Mouse (Mus musculus) cerebellum, postnatal 10 days (tissue): ENCODE data around the gene Lyrm7.

ENCODE experiments used
- DNase-seq, 2 experiments: peaks; one replicate each; pipeline ENCODE4 v3.0.0; 2021; ENCODE audit warnings: mixed read lengths in 2 of 2

The Lyrm7 gene

GRCm38 (mm10) chr11:54844959-54845358, 15.8 kb downstream of the Lyrm7 start:
- DNase-seq, result no peak

- no peak for DNase-seq
These were observed 16.3 kb downstream of the Lyrm7 start for GRCm38 (mm10) chr11:54844424-54844823.

- DNase-seq, result no peak
These were observed 19.8 kb downstream of the Lyrm7 start for GRCm38 (mm10) chr11:54840891-54841290.

- no peak for DNase-seq
These were observed 21.0 kb downstream of the Lyrm7 start for GRCm38 (mm10) chr11:54839696-54840095.

GRCm38 (mm10) chr11:54836106-54836505, 24.6 kb downstream of the Lyrm7 start:
- DNase-seq, result peak; percentile 87 to 89

- DNase-seq, result no peak
These were observed 26.1 kb downstream of the Lyrm7 start for GRCm38 (mm10) chr11:54834596-54834995.

GRCm38 (mm10) chr11:54833833-54834232, 26.9 kb downstream of the Lyrm7 start:
- peak; percentile 28 to 38 for DNase-seq

GRCm38 (mm10) chr11:54826819-54827218, 33.9 kb downstream of the Lyrm7 start:
- no peak for DNase-seq

- no peak for DNase-seq
These were observed 34.9 kb downstream of the Lyrm7 start for GRCm38 (mm10) chr11:54825774-54826173.

- DNase-seq, result no peak
These were observed 37.2 kb downstream of the Lyrm7 start for GRCm38 (mm10) chr11:54823467-54823866.

- no peak for DNase-seq
These were observed 41.2 kb downstream of the Lyrm7 start for GRCm38 (mm10) chr11:54819489-54819888.

- DNase-seq, result peak; percentile 39 to 42
These were observed 43.3 kb downstream of the Lyrm7 start for GRCm38 (mm10) chr11:54817449-54817848.

GRCm38 (mm10) chr11:54815659-54816058, 45.1 kb downstream of the Lyrm7 start:
- no peak for DNase-seq

GRCm38 (mm10) chr11:54812812-54813516, 47.8 kb downstream of the Lyrm7 start:
- no peak for DNase-seq

GRCm38 (mm10) chr11:54812314-54812713, 48.4 kb downstream of the Lyrm7 start:
- no peak for DNase-seq

GRCm38 (mm10) chr11:54811054-54811453, 49.7 kb downstream of the Lyrm7 start:
- DNase-seq, result no peak

GRCm38 (mm10) chr11:54809582-54809981, 51.1 kb downstream of the Lyrm7 start:
- DNase-seq, result no peak

GRCm38 (mm10) chr11:54808177-54808576, 52.5 kb downstream of the Lyrm7 start:
- DNase-seq, result no peak

GRCm38 (mm10) chr11:54807669-54808068, 53.0 kb downstream of the Lyrm7 start:
- DNase-seq, result no peak

GRCm38 (mm10) chr11:54806891-54807290, 53.8 kb downstream of the Lyrm7 start:
- no peak for DNase-seq

- no peak for DNase-seq
These were observed 55.5 kb downstream of the Lyrm7 start for GRCm38 (mm10) chr11:54805196-54805595.

GRCm38 (mm10) chr11:54802621-54803020, 58.1 kb downstream of the Lyrm7 start:
- DNase-seq, result no peak

GRCm38 (mm10) chr11:54801791-54802558, 58.7 kb downstream of the Lyrm7 start:
- DNase-seq, result no peak

GRCm38 (mm10) chr11:54796551-54796950, 64.2 kb downstream of the Lyrm7 start:
- no peak for DNase-seq
